In the genomic region with DNA sequence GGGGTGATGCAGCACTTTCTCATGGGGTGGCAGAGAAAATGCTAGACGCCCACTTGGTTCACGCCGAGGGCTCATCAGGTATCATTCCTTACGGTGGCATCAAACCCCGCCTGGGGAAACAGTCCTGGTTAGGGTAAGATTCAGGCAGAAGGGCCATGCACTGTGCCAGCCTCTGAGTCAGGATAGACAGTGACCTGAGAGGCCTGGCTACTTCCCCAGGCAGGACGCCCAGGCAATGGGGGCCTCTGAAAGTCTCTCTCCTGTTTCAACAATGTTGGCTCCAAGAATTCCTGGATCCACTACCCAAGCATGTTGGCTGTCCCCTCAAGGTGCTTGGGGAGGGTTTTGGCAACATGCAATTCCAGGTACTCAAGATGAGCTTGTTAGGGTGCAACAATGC, we compare ENCODE assay signal across 29 mouse cellular contexts. TPM values are rescaled to one million over a fixed set of nuclear protein-coding genes. Genes with fewer than 3 reads are reported as not detected.
DNase-seq lines count a peak whose midpoint lies in the region; ATAC-seq and TF ChIP-seq lines count a peak whose summit lies in the region.
"Had no signal": no experiment of that assay in that cellular context is flagged by ENCODE, and none has a peak within 500 bp of the region (broad histone marks: within the 10 kb centered on the region; RNA-seq: fewer than 3 reads in every experiment).

No protein-coding gene starts in this region.

- H3K4me2 ChIP-seq in forebrain, embryonic 13.5 days, result no peak overlapping the region
- no peak overlapping the region for H3K4me2 ChIP-seq in forebrain, embryonic 11.5 days (ENCODE audit: low read depth, low read length, severe bottlenecking)
- H3K4me2 ChIP-seq in intestine, embryonic 15.5 days (replicated peaks), result no peak overlapping the region
- H3K4me2 ChIP-seq: embryonic facial prominence, embryonic 13.5 days; heart, embryonic 11.5 days; hindbrain, embryonic 12.5 days; hindbrain, embryonic 15.5 days had no signal

- H3K27me3 ChIP-seq in forebrain, embryonic 13.5 days, result no peaks in the 10 kb centered on the region
- H3K27me3 ChIP-seq in forebrain, embryonic 11.5 days (ENCODE audit: control insufficient read depth, insufficient read depth, low read length), result no peaks in the 10 kb centered on the region
- H3K27me3 ChIP-seq in intestine, embryonic 15.5 days (replicated peaks), result no peaks in the 10 kb centered on the region
- H3K27me3 ChIP-seq: CH12.LX; embryonic facial prominence, embryonic 13.5 days; hindbrain, embryonic 12.5 days; hindbrain, embryonic 15.5 days; Patski had no signal

- ATAC-seq in forebrain, embryonic 13.5 days, result no peak
- ATAC-seq in forebrain, embryonic 11.5 days (replicated peaks; ENCODE audit: low FRiP score), result no peak
- no peak for ATAC-seq in intestine, embryonic 15.5 days
- ATAC-seq: Patski had no signal

- H3K4me3 ChIP-seq in forebrain, embryonic 13.5 days, result no peak overlapping the region
- no peak overlapping the region for H3K4me3 ChIP-seq in forebrain, embryonic 11.5 days (ENCODE audit: low read depth, low read length)
- no peak overlapping the region for H3K4me3 ChIP-seq in layer of hippocampus, adult 2 months
- no peak overlapping the region for H3K4me3 ChIP-seq in intestine, embryonic 15.5 days (replicated peaks)
- H3K4me3 ChIP-seq: embryonic facial prominence, embryonic 10.5 days; embryonic facial prominence, embryonic 13.5 days; erythroblast, embryonic 14.5 days; hindbrain, embryonic 12.5 days; hindbrain, embryonic 15.5 days had no signal

- no peak for TF ChIP-seq CTCF in layer of hippocampus, adult 2 months (conservative IDR thresholded peaks at IDR 0.05)

- H3K9ac ChIP-seq in forebrain, embryonic 13.5 days, result no peak overlapping the region
- H3K9ac ChIP-seq in forebrain, embryonic 11.5 days (ENCODE audit: low read length), result no peak overlapping the region
- no peak overlapping the region for H3K9ac ChIP-seq in intestine, embryonic 15.5 days
- H3K9ac ChIP-seq: embryonic facial prominence, embryonic 13.5 days; hindbrain, embryonic 12.5 days; hindbrain, embryonic 15.5 days had no signal

- peak overlapping the region; percentile 16; the same call in 1 of the 2 replicates for H3K27ac ChIP-seq in forebrain, embryonic 13.5 days
- H3K27ac ChIP-seq in forebrain, embryonic 11.5 days (ENCODE audit: low read depth, low read length), result no peak overlapping the region
- peak overlapping the region; percentile 78 for H3K27ac ChIP-seq in layer of hippocampus, adult 2 months
- H3K27ac ChIP-seq in intestine, embryonic 15.5 days, result no peak overlapping the region
- H3K27ac ChIP-seq: embryonic facial prominence, embryonic 10.5 days; embryonic facial prominence, embryonic 13.5 days; hindbrain, embryonic 12.5 days; hindbrain, embryonic 15.5 days had no signal

- H3K4me1 ChIP-seq in forebrain, embryonic 13.5 days, result peaks cover 5% of the 10 kb centered on the region; the same call in 1 of the 2 replicates
- no peaks in the 10 kb centered on the region for H3K4me1 ChIP-seq in forebrain, embryonic 11.5 days (replicated peaks; ENCODE audit: control insufficient read depth, insufficient read depth, low read length)
- no peaks in the 10 kb centered on the region for H3K4me1 ChIP-seq in intestine, embryonic 15.5 days (replicated peaks)
- H3K4me1 ChIP-seq: embryonic facial prominence, embryonic 10.5 days; embryonic facial prominence, embryonic 13.5 days had no signal

- no peak for DNase-seq in forebrain, embryonic 11.5 days (ENCODE audit: low spot score)
- peak; percentile 53 for DNase-seq in gastrocnemius, adult 18-20 months (ENCODE audit: low spot score)
- DNase-seq in gastrocnemius, postnatal 10 days, result no peak
- DNase-seq in layer of hippocampus, adult 2 months (ENCODE audit: low spot score in 2 of 2), result no peak
- no peak for DNase-seq in layer of hippocampus, adult 9-11 months
- DNase-seq: adrenal gland, postnatal 25 days; B cell, adult 2 months; cerebellum, adult 11-12 months; cerebellum, adult 8-10 months; cerebellum, postnatal 10 days; cerebellum, postnatal 36 days; embryo, embryonic 11 days; heart, adult 11 months; kidney, adult 11 months; kidney, adult 8-10 months had no signal

- 93% methylated on average over 6 of the region's 6 CpGs for WGBS in forebrain, embryonic 13.5 days
- 96% methylated on average over 6 of the region's 6 CpGs for WGBS in forebrain, embryonic 11.5 days
- WGBS in intestine, embryonic 15.5 days, result 91% methylated on average over 6 of the region's 6 CpGs

- H3K9me3 ChIP-seq in forebrain, embryonic 13.5 days (replicated peaks), result no peaks in the 10 kb centered on the region
- H3K9me3 ChIP-seq in forebrain, embryonic 11.5 days (ENCODE audit: control insufficient read depth, low read length), result no peaks in the 10 kb centered on the region
- no peaks in the 10 kb centered on the region for H3K9me3 ChIP-seq in intestine, embryonic 15.5 days
- H3K9me3 ChIP-seq: embryonic facial prominence, embryonic 10.5 days; embryonic facial prominence, embryonic 13.5 days; G1E; hindbrain, embryonic 12.5 days; hindbrain, embryonic 15.5 days had no signal

- peaks cover 53% of the 10 kb centered on the region for H3K36me3 ChIP-seq in forebrain, embryonic 13.5 days (ENCODE audit: poor library complexity, severe bottlenecking)
- no peaks in the 10 kb centered on the region; the same call in 1 of the 2 replicates for H3K36me3 ChIP-seq in forebrain, embryonic 11.5 days (ENCODE audit: control insufficient read depth, insufficient read depth, low read length)
- peaks cover 8% of the 10 kb centered on the region; the same call in 1 of the 2 replicates for H3K36me3 ChIP-seq in intestine, embryonic 15.5 days
- H3K36me3 ChIP-seq: hindbrain, embryonic 15.5 days had no signal

RNA-seq across cellular contexts. Expression of gene Cabp7, which starts 23.3 kb away (rescaled TPM):
- 0.59 and 0.87 TPM in 2 replicates for polyA plus RNA-seq in forebrain, embryonic 13.5 days (2015; fragmentation: Nextera tagmentation; extraction: Ambion mirVana)
- polyA plus RNA-seq in forebrain, embryonic 11.5 days (2014; fragmentation: Nextera tagmentation; extraction: Ambion mirVana), result 0.57 and 0.79 TPM in 2 replicates
- total RNA-seq in gastrocnemius, adult 18-20 months (2021), result under 1 TPM in 1 of 2 experiments, not detected in 1; 0.16 TPM
- 1 to 10 TPM in 1 of 2 experiments, under 1 TPM in 1; 0.56 to 1.1 TPM for total RNA-seq in gastrocnemius, postnatal 10 days (2021)
- 100 to 1,000 TPM; 309 to 329 TPM for total RNA-seq in layer of hippocampus, adult 2 months (2021)
- 0.13 and 0.21 TPM in 2 replicates for polyA plus RNA-seq in intestine, embryonic 15.5 days (2015; fragmentation: Nextera tagmentation; extraction: Ambion mirVana)
- total RNA-seq: adrenal gland, postnatal 25 days; G1E; heart, adult 8-10 months; heart, postnatal 25 days; hematopoietic stem cell, adult 5-6 weeks had no signal
- polyA plus RNA-seq: erythroblast, embryonic 14.5 days; G1E had no signal

Comparison
In these comparisons a context has a peak if more than half of its experiments do, and no peak if none do; other contexts are left out.
1. H3K27ac ChIP-seq: peak in forebrain, embryonic 13.5 days (single experiment) and layer of hippocampus, adult 2 months (single experiment); none in forebrain, embryonic 11.5 days (single experiment) and intestine, embryonic 15.5 days (single experiment).
2. RNA of gene Cabp7, which starts 23.3 kb away (total RNA-seq): 309 to 329 TPM in layer of hippocampus, adult 2 months; 0.56 to 1.1 TPM in gastrocnemius, postnatal 10 days and 0.16 TPM in gastrocnemius, adult 18-20 months; every median in the first group is over 100 times any median in the second.